In genomic region chr9:22050351-22050889, GRCm38 (mm10) we compare ENCODE assay signal across 9 mouse cellular contexts. TPM values are rescaled to one million over a fixed set of nuclear protein-coding genes. Genes with fewer than 3 reads are reported as not detected.
DNase-seq lines count a peak whose midpoint lies in the region; ATAC-seq lines count a peak whose summit lies in the region.
"Had no signal": no experiment of that assay in that cellular context is flagged by ENCODE, and none has a peak within 500 bp of the region (broad histone marks: within the 10 kb centered on the region; RNA-seq: fewer than 3 reads in every experiment).

No protein-coding gene starts in this region.

- peak overlapping the region; percentile 66 for H3K4me2 ChIP-seq in limb, embryonic 12.5 days

- peak; percentile 83 for ATAC-seq in granulocyte monocyte progenitor cell, adult 5-6 weeks (replicated peaks; ENCODE audit: poor library complexity, severe bottlenecking)
- ATAC-seq in limb, embryonic 12.5 days (ENCODE audit: insufficient number of reproducible peaks, insufficient read depth, low FRiP score, low TSS enrichment, low read depth) = 0 out of 2 replicates have a peak, but pooled peaks have one; percentile 28

- peak overlapping the region; percentile 42 for H3K4me3 ChIP-seq in limb, embryonic 12.5 days (replicated peaks)
- H3K4me3 ChIP-seq in midbrain, embryonic 10.5 days = peak overlapping the region; percentile 83

- H3K9ac ChIP-seq in limb, embryonic 12.5 days (replicated peaks) = peak overlapping the region; percentile 31; the same call in 1 of the 2 replicates

- no peak overlapping the region for H3K27ac ChIP-seq in limb, embryonic 12.5 days
- H3K27ac ChIP-seq in midbrain, embryonic 10.5 days (replicated peaks) = peak overlapping the region; percentile 92

- no peaks in the 10 kb centered on the region for H3K9me3 ChIP-seq in limb, embryonic 12.5 days
- H3K9me3 ChIP-seq in midbrain, embryonic 10.5 days (replicated peaks) = no peaks in the 10 kb centered on the region

- peak; percentile 42 for DNase-seq in gastrocnemius, postnatal 10 days
- DNase-seq in gastrocnemius, adult 18-20 months (ENCODE audit: low spot score) = no peak
- DNase-seq in cerebellum, postnatal 36 days = peak; percentile 77 to 86
- peak; percentile 62 for DNase-seq in kidney, adult 11 months
- DNase-seq in midbrain, embryonic 10.5 days (ENCODE audit: low spot score) = peak; percentile 84
- DNase-seq in spleen, adult 12 weeks (ENCODE audit: low spot score) = peak; percentile 36

- H3K4me1 ChIP-seq in limb, embryonic 12.5 days (replicated peaks) = peaks cover 24% of the 10 kb centered on the region
- peaks cover 68% of the 10 kb centered on the region for H3K4me1 ChIP-seq in midbrain, embryonic 10.5 days

- H3K36me3 ChIP-seq in limb, embryonic 12.5 days = no peaks in the 10 kb centered on the region
- H3K36me3 ChIP-seq in midbrain, embryonic 10.5 days = no peaks in the 10 kb centered on the region; the same call in 1 of the 2 replicates

- 2% methylated on average over 42 of the region's 43 CpGs for WGBS in limb, embryonic 12.5 days
- under 1% methylated on average over 43 of the region's 43 CpGs for WGBS in midbrain, embryonic 10.5 days

- peaks cover 87% of the 10 kb centered on the region for H3K27me3 ChIP-seq in limb, embryonic 12.5 days
- peaks cover 68% of the 10 kb centered on the region for H3K27me3 ChIP-seq in midbrain, embryonic 10.5 days (ENCODE audit: low read depth, poor library complexity, severe bottlenecking)

RNA-seq across cellular contexts. Expression of gene Elavl3, which starts 1.4 kb away (rescaled TPM):
- under 1 TPM; 0.28 to 0.41 TPM for total RNA-seq in gastrocnemius, postnatal 10 days (2021)
- total RNA-seq in gastrocnemius, adult 18-20 months (2021) = under 1 TPM in 1 of 2 experiments, not detected in 1; 0.24 TPM
- total RNA-seq in granulocyte monocyte progenitor cell, adult 5-6 weeks (2014; fragmentation: Nextera tagmentation) = not detected in 2 replicates
- total RNA-seq in granulocyte monocyte progenitor cell, adult 5-6 weeks (2017) = 0.31 TPM in 1 of 2 replicates, not detected in the other
- 0.23 TPM in 1 of 2 replicates, not detected in the other for polyA plus RNA-seq in limb, embryonic 12.5 days (2016; fragmentation: Nextera tagmentation; extraction: Ambion mirVana)
- 16.7 and 26.8 TPM in 2 replicates for polyA plus RNA-seq in midbrain, embryonic 10.5 days (2016; fragmentation: Nextera tagmentation; extraction: Ambion mirVana)

RNA-seq across cellular contexts. Expression of gene Gm49318, which starts 20.6 kb away (rescaled TPM):
- total RNA-seq in gastrocnemius, postnatal 10 days (2021) = not detected
- total RNA-seq in gastrocnemius, adult 18-20 months (2021) = not detected
- total RNA-seq in granulocyte monocyte progenitor cell, adult 5-6 weeks (2014; fragmentation: Nextera tagmentation) = not detected in 2 replicates
- total RNA-seq in granulocyte monocyte progenitor cell, adult 5-6 weeks (2017) = not detected in 2 replicates
- polyA plus RNA-seq in limb, embryonic 12.5 days (2016; fragmentation: Nextera tagmentation; extraction: Ambion mirVana) = not detected in 2 replicates
- not detected in 2 replicates for polyA plus RNA-seq in midbrain, embryonic 10.5 days (2016; fragmentation: Nextera tagmentation; extraction: Ambion mirVana)
- polyA plus RNA-seq: large intestine, adult 2 months had no signal

RNA-seq across cellular contexts. Expression of gene Zfp653, which starts 20.8 kb away (rescaled TPM):
- 1 to 10 TPM; 3.1 to 4.6 TPM for total RNA-seq in gastrocnemius, postnatal 10 days (2021)
- total RNA-seq in gastrocnemius, adult 18-20 months (2021) = 1 to 10 TPM; 3.2 to 3.7 TPM
- total RNA-seq in granulocyte monocyte progenitor cell, adult 5-6 weeks (2014; fragmentation: Nextera tagmentation) = 6.2 and 8.7 TPM in 2 replicates
- total RNA-seq in granulocyte monocyte progenitor cell, adult 5-6 weeks (2017) = 5.8 and 9.3 TPM in 2 replicates
- 13.2 and 14.0 TPM in 2 replicates for polyA plus RNA-seq in limb, embryonic 12.5 days (2016; fragmentation: Nextera tagmentation; extraction: Ambion mirVana)
- polyA plus RNA-seq in midbrain, embryonic 10.5 days (2016; fragmentation: Nextera tagmentation; extraction: Ambion mirVana) = 11.7 and 12.6 TPM in 2 replicates

RNA-seq across cellular contexts. Expression of gene Ecsit, which starts 34.8 kb away (rescaled TPM):
- total RNA-seq in gastrocnemius, postnatal 10 days (2021) = 10 to 100 TPM; 51.8 to 58.5 TPM
- 10 to 100 TPM; 89.2 to 92.1 TPM for total RNA-seq in gastrocnemius, adult 18-20 months (2021)
- 21.1 and 29.5 TPM in 2 replicates for total RNA-seq in granulocyte monocyte progenitor cell, adult 5-6 weeks (2014; fragmentation: Nextera tagmentation)
- 28.2 and 30.3 TPM in 2 replicates for total RNA-seq in granulocyte monocyte progenitor cell, adult 5-6 weeks (2017)
- 31.5 and 32.2 TPM in 2 replicates for polyA plus RNA-seq in limb, embryonic 12.5 days (2016; fragmentation: Nextera tagmentation; extraction: Ambion mirVana)
- 41.1 and 44.1 TPM in 2 replicates for polyA plus RNA-seq in midbrain, embryonic 10.5 days (2016; fragmentation: Nextera tagmentation; extraction: Ambion mirVana)

RNA-seq across cellular contexts. Expression of gene Prkcsh, which starts 47.8 kb away (rescaled TPM):
- 10 to 100 TPM; 35.4 to 41.7 TPM for total RNA-seq in gastrocnemius, postnatal 10 days (2021)
- total RNA-seq in gastrocnemius, adult 18-20 months (2021) = 10 to 100 TPM; 24.4 to 27.9 TPM
- total RNA-seq in granulocyte monocyte progenitor cell, adult 5-6 weeks (2014; fragmentation: Nextera tagmentation) = 61.4 and 68.4 TPM in 2 replicates
- 127 and 144 TPM in 2 replicates for total RNA-seq in granulocyte monocyte progenitor cell, adult 5-6 weeks (2017)
- 108 TPM in 2 replicates for polyA plus RNA-seq in limb, embryonic 12.5 days (2016; fragmentation: Nextera tagmentation; extraction: Ambion mirVana)
- 108 and 112 TPM in 2 replicates for polyA plus RNA-seq in midbrain, embryonic 10.5 days (2016; fragmentation: Nextera tagmentation; extraction: Ambion mirVana)
